Mouse (Mus musculus): ENCODE results near the gene Rogdi. TPM values are rescaled to one million over a fixed set of nuclear protein-coding genes. Genes with fewer than 3 reads are reported as not detected.

Gene Rogdi
- polyA plus RNA-seq (2015; fragmentation: Nextera tagmentation; extraction: Ambion mirVana), result 93.5 and 101 TPM in 2 replicates

GRCm38 (mm10) chr16:5013054-5013838, at the start of gene Rogdi:
TSS of gene Rogdi (minus strand) at chr16:5013553.
- H3K4me3 ChIP-seq (replicated peaks), result peak within 1 kb of the TSS; percentile 82
- ATAC-seq (replicated peaks; ENCODE audit: low FRiP score), result peak; percentile 99
- peak within 1 kb of the TSS; percentile 77 for H3K4me2 ChIP-seq
- peaks cover 44% of the 10 kb centered on the region for H3K36me3 ChIP-seq
- H3K9me3 ChIP-seq (replicated peaks), result no peaks in the 10 kb centered on the region
- under 1% methylated on average over 60 of the region's 63 CpGs for WGBS
- no peaks in the 10 kb centered on the region for H3K27me3 ChIP-seq
- peaks cover 20% of the 10 kb centered on the region for H3K4me1 ChIP-seq
- H3K9ac ChIP-seq, result peak within 1 kb of the TSS; percentile 64
- H3K27ac ChIP-seq, result peak within 1 kb of the TSS; percentile 76

DNA sequence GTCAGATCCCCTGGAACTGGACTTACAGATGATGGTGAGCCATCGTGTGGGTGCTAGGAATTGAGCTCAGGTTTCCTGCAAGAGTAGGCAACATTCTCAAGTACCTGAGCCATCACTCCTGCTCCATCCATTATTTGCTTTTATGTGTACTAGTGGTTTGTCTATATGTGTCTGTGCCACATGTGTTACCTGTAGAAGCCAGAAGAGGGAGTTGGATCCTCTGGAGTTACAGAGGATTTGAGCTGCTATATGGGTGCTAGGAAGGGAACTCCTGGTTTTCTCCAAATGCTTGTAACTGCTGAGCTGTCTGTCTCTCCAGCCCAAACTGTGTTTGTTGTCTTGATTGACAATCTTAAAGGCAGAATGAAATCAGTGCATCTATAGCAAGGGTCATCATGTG, 44.8 kb upstream of the Rogdi start:
- peaks cover 82% of the 10 kb centered on the region for H3K36me3 ChIP-seq
- H3K4me3 ChIP-seq (replicated peaks), result no peak overlapping the region
- H3K27ac ChIP-seq, result no peak overlapping the region
- no peaks in the 10 kb centered on the region for H3K9me3 ChIP-seq (replicated peaks)
- no peaks in the 10 kb centered on the region for H3K27me3 ChIP-seq
- ATAC-seq (replicated peaks; ENCODE audit: low FRiP score), result no peak
- no peak overlapping the region for H3K9ac ChIP-seq
- no peak overlapping the region for H3K4me2 ChIP-seq
- no peaks in the 10 kb centered on the region for H3K4me1 ChIP-seq
- WGBS, result 84% methylated on average over 1 of the region's 1 CpGs

GRCm38 (mm10) chr16:5050251-5051110, 37.1 kb upstream of the Rogdi start:
- peak overlapping the region; percentile 73 for H3K4me2 ChIP-seq
- under 1% methylated on average over 78 of the region's 78 CpGs for WGBS
- H3K9ac ChIP-seq, result peak overlapping the region; percentile 87
- no peaks in the 10 kb centered on the region for H3K27me3 ChIP-seq
- H3K36me3 ChIP-seq, result peaks cover 49% of the 10 kb centered on the region
- H3K4me1 ChIP-seq, result peaks cover 24% of the 10 kb centered on the region
- peak overlapping the region; percentile 99 for H3K4me3 ChIP-seq (replicated peaks)
- ATAC-seq (replicated peaks; ENCODE audit: low FRiP score), result peak; percentile 84
- H3K9me3 ChIP-seq (replicated peaks), result no peaks in the 10 kb centered on the region
- H3K27ac ChIP-seq, result peak overlapping the region; percentile 99

- whole genome bisulfite sequencing, result 0% methylated on average over 56 of the region's 56 CpGs
Measured at GRCm38 (mm10) chr16:5049774-5050234, 36.5 kb upstream of the Rogdi start, which contains the start of the genes Glyr1 and Ubn1. TSS of gene Glyr1 (minus strand) at chr16:5049863. TSS of gene Ubn1 (plus strand) at chr16:5050057.

DNA sequence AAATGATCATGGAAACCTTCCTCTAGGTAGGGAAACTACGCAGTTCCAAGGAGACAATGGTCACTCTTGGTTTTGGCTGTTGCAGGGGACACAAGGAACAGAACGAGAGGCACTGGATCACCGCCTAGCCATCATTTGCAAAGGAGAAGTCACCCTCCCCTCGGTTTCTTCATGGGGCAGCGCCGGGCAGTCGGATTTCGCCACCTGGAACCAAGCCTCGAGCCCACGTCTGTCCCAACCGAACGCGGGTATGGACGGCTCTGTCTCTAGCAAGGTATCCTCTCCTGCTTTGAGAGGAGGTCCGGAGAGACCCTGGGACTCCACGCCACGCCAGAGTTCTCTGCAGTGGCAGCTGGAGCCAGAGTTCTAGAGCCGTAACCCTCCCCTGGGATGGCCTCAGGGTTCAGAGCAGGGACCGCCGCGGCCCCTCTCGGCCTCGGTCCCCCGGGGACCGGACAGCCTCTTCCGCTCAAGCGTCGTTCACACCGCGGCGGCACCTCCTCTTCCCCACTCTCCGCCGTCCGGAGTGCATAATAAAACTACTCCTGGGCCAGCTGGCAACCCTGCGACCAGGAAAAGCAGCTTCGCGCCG, 35.9 kb upstream of the Rogdi start:
- Histone ChIP-seq H3K27ac (peak overlapping the region; percentile 99), H3K4me3 (replicated peaks) (peak overlapping the region; percentile 99), H3K27me3 (no peaks in the 10 kb centered on the region), H3K4me2 (peak overlapping the region; percentile 71), H3K4me1 (peaks cover 24% of the 10 kb centered on the region), H3K9ac (peak overlapping the region; percentile 91), H3K9me3 (replicated peaks) (no peaks in the 10 kb centered on the region), H3K36me3 (peaks cover 51% of the 10 kb centered on the region)
- under 1% methylated on average over 38 of the region's 38 CpGs for WGBS
- ATAC-seq (replicated peaks; ENCODE audit: low FRiP score), result peak; percentile 61

More at GRCm38 (mm10) chr16:5049774-5050234, 36.5 kb upstream of the Rogdi start, which contains the start of the genes Glyr1 and Ubn1:
- Histone ChIP-seq H3K36me3 (peaks cover 49% of the 10 kb centered on the region), H3K27me3 (no peaks in the 10 kb centered on the region), H3K27ac (peak within 1 kb of the TSS; percentile 99), H3K4me2 (peak within 1 kb of the TSS; percentile 73), H3K9ac (peak within 1 kb of the TSS; percentile 91), H3K4me1 (peaks cover 24% of the 10 kb centered on the region), H3K9me3 (replicated peaks) (no peaks in the 10 kb centered on the region), H3K4me3 (replicated peaks) (peak within 1 kb of the TSS; percentile 99)
- ATAC-seq (replicated peaks; ENCODE audit: low FRiP score), result peak; percentile 99

DNA sequence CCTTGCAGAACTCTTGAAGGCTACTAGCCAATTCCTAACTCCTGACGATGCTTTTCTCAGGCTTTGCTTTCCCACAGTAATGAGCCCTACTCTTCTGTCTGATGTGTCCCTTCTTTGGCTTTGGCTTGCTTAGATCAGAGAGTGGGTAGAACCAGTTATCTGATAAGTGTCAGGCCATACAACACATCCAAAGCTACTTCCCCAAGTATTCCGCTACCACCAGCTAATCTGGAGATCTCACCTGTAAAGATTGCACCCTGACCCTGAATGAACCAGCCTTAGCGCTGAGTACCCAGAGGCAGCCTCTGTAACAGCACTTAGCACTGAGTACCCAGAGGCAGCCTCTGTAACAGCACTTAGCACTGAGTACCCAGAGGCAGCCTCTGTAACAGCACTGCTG, 32.0 kb upstream of the Rogdi start:
- Histone ChIP-seq H3K4me3 (replicated peaks) (no peak overlapping the region), H3K27ac (no peak overlapping the region), H3K27me3 (no peaks in the 10 kb centered on the region), H3K4me1 (peaks cover 15% of the 10 kb centered on the region), H3K4me2 (no peak overlapping the region), H3K9me3 (replicated peaks) (no peaks in the 10 kb centered on the region), H3K36me3 (peaks cover 74% of the 10 kb centered on the region), H3K9ac (no peak overlapping the region)
- ATAC-seq (replicated peaks; ENCODE audit: low FRiP score), result no peak
- WGBS, result over 99% methylated on average over 3 of the region's 3 CpGs

DNA sequence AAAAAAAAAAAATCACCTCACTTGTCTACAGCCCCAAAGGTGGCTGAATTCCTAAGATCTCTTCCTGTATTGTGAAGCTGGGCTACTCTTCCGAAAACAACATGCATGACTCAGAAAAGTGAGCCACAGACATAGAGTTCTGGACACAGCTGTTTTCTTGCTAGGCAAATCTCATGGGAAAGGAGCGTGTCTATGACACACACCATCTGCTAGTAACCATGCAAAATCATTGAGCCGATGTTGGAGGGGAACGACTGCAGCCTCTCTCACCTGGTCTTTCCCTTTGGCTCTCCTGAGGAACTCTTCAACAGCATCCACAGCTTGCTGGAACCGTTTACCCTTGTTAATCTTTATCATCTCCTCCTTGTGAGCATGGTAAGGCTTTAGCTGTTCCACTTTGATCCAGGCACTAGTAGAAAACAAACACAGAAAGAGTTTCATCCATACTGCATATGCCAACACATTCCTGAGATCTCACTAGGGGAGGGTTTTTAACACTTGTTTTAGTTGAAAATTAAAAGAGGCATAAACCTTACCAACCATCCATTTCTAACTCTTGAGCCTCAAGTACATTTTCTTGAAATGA, 23.4 kb upstream of the Rogdi start:
- Histone ChIP-seq H3K4me3 (replicated peaks) (no peak overlapping the region), H3K4me1 (no peaks in the 10 kb centered on the region), H3K27ac (no peak overlapping the region), H3K36me3 (peaks cover 99% of the 10 kb centered on the region), H3K9ac (no peak overlapping the region), H3K27me3 (no peaks in the 10 kb centered on the region), H3K4me2 (no peak overlapping the region), H3K9me3 (replicated peaks) (no peaks in the 10 kb centered on the region)
- WGBS, result 83% methylated on average over 5 of the region's 5 CpGs
- ATAC-seq (replicated peaks; ENCODE audit: low FRiP score), result no peak

DNA sequence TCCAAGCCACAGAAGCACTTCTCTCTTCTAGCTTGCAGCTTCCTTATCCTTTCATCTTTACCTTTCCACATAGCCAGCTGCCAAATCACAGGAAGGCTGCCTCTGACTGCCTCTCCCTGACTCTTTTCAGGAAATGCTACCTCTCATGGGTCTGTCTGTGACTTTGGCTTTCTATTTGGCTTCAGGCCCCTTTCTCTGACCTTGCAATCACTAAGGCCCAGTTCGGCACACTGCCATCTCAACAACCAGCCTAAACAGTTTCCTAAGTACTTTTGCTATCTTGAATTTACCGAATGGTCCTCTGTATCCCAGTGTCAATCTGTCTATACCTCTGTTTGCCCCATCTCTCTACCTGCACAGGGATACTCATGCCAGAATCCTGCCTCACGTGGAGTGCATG, 22.2 kb upstream of the Rogdi start:
- no peaks in the 10 kb centered on the region for H3K4me1 ChIP-seq
- no peak for ATAC-seq (replicated peaks; ENCODE audit: low FRiP score)
- H3K4me2 ChIP-seq, result no peak overlapping the region
- H3K36me3 ChIP-seq, result peaks cover 99% of the 10 kb centered on the region
- H3K27me3 ChIP-seq, result no peaks in the 10 kb centered on the region
- no peak overlapping the region for H3K4me3 ChIP-seq (replicated peaks)
- no peaks in the 10 kb centered on the region for H3K9me3 ChIP-seq (replicated peaks)
- H3K27ac ChIP-seq, result no peak overlapping the region
- no peak overlapping the region for H3K9ac ChIP-seq
- WGBS, result 94% methylated on average over 3 of the region's 3 CpGs

DNA sequence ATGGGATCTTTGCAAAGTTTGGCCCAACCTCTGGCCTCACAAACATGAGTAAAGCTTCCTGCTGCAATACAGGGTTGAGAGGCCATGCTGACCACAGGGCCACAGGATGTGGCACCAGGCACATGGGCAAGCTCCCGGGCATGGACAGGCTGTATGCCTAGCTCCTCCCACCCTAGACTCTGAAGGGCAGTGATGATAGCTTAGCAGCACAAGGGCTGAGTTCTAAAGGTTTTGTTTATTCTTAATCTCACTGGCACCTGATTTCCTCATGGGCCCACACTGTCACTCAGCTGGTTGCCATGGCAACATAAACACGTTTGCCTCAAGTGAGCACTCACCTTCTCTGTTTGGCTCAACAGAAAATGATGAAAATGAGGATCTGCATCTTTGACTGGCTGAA, 16.5 kb upstream of the Rogdi start:
- WGBS, result 71% methylated on average over 2 of the region's 2 CpGs
- H3K27ac ChIP-seq, result no peak overlapping the region
- H3K9me3 ChIP-seq (replicated peaks), result no peaks in the 10 kb centered on the region
- no peaks in the 10 kb centered on the region for H3K4me1 ChIP-seq
- H3K4me3 ChIP-seq (replicated peaks), result no peak overlapping the region
- ATAC-seq (replicated peaks; ENCODE audit: low FRiP score), result no peak
- H3K36me3 ChIP-seq, result peaks cover 99% of the 10 kb centered on the region
- H3K9ac ChIP-seq, result no peak overlapping the region
- H3K27me3 ChIP-seq, result no peaks in the 10 kb centered on the region
- no peak overlapping the region for H3K4me2 ChIP-seq

GRCm38 (mm10) chr16:5024021-5024420, 10.7 kb upstream of the Rogdi start:
- 94% methylated on average over 3 of the region's 3 CpGs for WGBS
- Histone ChIP-seq H3K9me3 (replicated peaks) (no peaks in the 10 kb centered on the region), H3K27ac (no peak overlapping the region), H3K4me2 (no peak overlapping the region), H3K27me3 (no peaks in the 10 kb centered on the region), H3K4me1 (no peaks in the 10 kb centered on the region), H3K4me3 (replicated peaks) (no peak overlapping the region), H3K9ac (no peak overlapping the region), H3K36me3 (peaks cover 99% of the 10 kb centered on the region)
- ATAC-seq (replicated peaks; ENCODE audit: low FRiP score), result no peak

GRCm38 (mm10) chr16:5014578-5014977, 1.2 kb upstream of the Rogdi start:
- Histone ChIP-seq H3K36me3 (peaks cover 57% of the 10 kb centered on the region), H3K27me3 (no peaks in the 10 kb centered on the region), H3K27ac (peak overlapping the region; percentile 10; the same call in 1 of the 2 replicates), H3K9me3 (replicated peaks) (no peaks in the 10 kb centered on the region), H3K4me1 (peaks cover 20% of the 10 kb centered on the region), H3K4me2 (no peak overlapping the region), H3K4me3 (replicated peaks) (no peak overlapping the region), H3K9ac (no peak overlapping the region)
- WGBS, result 87% methylated on average over 4 of the region's 4 CpGs
- no peak for ATAC-seq (replicated peaks; ENCODE audit: low FRiP score)
